Mouse (Mus musculus): ENCODE results near the gene Dda1. TPM values are rescaled to one million over a fixed set of nuclear protein-coding genes. Genes with fewer than 3 reads are reported as not detected.
"Not testable (repeated sequence)": the region's sequence is repeated elsewhere in the genome, so short reads cannot be mapped to it uniquely, and the experiment has no call there.

Dda1 gene
- 95.7 and 103 TPM in 2 replicates for polyA plus RNA-seq (2012; rRNA removed)

- DNase-seq (ENCODE audit: low read depth) = no peak
These were observed at the start of gene Dda1 for GRCm38 (mm10) chr8:71468916-71469315. Gene Dda1, plus strand, starts transcription at chr8:71469199.

- no peak for DNase-seq (ENCODE audit: low read depth)
These were observed 46.9 kb upstream of the Dda1 start for GRCm38 (mm10) chr8:71422121-71422520.

GRCm38 (mm10) chr8:71432935-71433334, 36.1 kb upstream of the Dda1 start:
- DNase-seq (ENCODE audit: low read depth) = not testable (repeated sequence)

- no peak for DNase-seq (ENCODE audit: low read depth)
These were observed 32.0 kb upstream of the Dda1 start for GRCm38 (mm10) chr8:71437041-71437440.

GRCm38 (mm10) chr8:71441404-71441803, 27.6 kb upstream of the Dda1 start:
- no peak for DNase-seq (ENCODE audit: low read depth)

- DNase-seq (ENCODE audit: low read depth) = no peak
These were observed 23.9 kb upstream of the Dda1 start for GRCm38 (mm10) chr8:71445096-71445495.

- no peak for DNase-seq (ENCODE audit: low read depth)
These were observed 17.7 kb upstream of the Dda1 start for GRCm38 (mm10) chr8:71451337-71451736.

GRCm38 (mm10) chr8:71451777-71452176, 17.2 kb upstream of the Dda1 start:
- no peak for DNase-seq (ENCODE audit: low read depth)

- DNase-seq (ENCODE audit: low read depth) = no peak
These were observed 16.3 kb upstream of the Dda1 start for GRCm38 (mm10) chr8:71452669-71453068.

GRCm38 (mm10) chr8:71454668-71455067, 14.3 kb upstream of the Dda1 start:
- DNase-seq (ENCODE audit: low read depth) = no peak

GRCm38 (mm10) chr8:71456906-71457305, 12.1 kb upstream of the Dda1 start:
- no peak for DNase-seq (ENCODE audit: low read depth)

- no peak for DNase-seq (ENCODE audit: low read depth)
These were observed 11.2 kb upstream of the Dda1 start for GRCm38 (mm10) chr8:71457659-71458270.

- DNase-seq (ENCODE audit: low read depth) = no peak
These were observed 8.3 kb upstream of the Dda1 start for GRCm38 (mm10) chr8:71460716-71461115.

GRCm38 (mm10) chr8:71461152-71461840, 7.7 kb upstream of the Dda1 start:
- no peak for DNase-seq (ENCODE audit: low read depth)

GRCm38 (mm10) chr8:71462191-71462590, 6.8 kb upstream of the Dda1 start:
- no peak for DNase-seq (ENCODE audit: low read depth)

GRCm38 (mm10) chr8:71462786-71463185, 6.2 kb upstream of the Dda1 start:
- no peak for DNase-seq (ENCODE audit: low read depth)

- DNase-seq (ENCODE audit: low read depth) = no peak
These were observed 5.6 kb upstream of the Dda1 start, which contains the start of gene Abhd8 for GRCm38 (mm10) chr8:71463188-71464033. Gene Abhd8, minus strand, starts transcription at chr8:71463655.

- peak; percentile 97 for DNase-seq (ENCODE audit: low read depth)
These were observed 4.2 kb upstream of the Dda1 start, which contains the start of gene Mrpl34 for GRCm38 (mm10) chr8:71464513-71465500. Gene Mrpl34, plus strand, starts transcription at chr8:71464959.

- no peak for DNase-seq (ENCODE audit: low read depth)
These were observed 3.3 kb upstream of the Dda1 start for GRCm38 (mm10) chr8:71465733-71466132.

GRCm38 (mm10) chr8:71466198-71466597, 2.8 kb upstream of the Dda1 start:
- no peak for DNase-seq (ENCODE audit: low read depth)

- DNase-seq (ENCODE audit: low read depth) = no peak
These were observed 1.8 kb upstream of the Dda1 start for GRCm38 (mm10) chr8:71467201-71467600.
